Mouse (Mus musculus) kidney, adult 18-20 months (tissue): ENCODE data around the gene Dlgap1.

Experiments used
- DNase-seq: peaks from one replicate; pipeline ENCODE4 v3.0.0; 2021

Dlgap1 gene

DNA sequence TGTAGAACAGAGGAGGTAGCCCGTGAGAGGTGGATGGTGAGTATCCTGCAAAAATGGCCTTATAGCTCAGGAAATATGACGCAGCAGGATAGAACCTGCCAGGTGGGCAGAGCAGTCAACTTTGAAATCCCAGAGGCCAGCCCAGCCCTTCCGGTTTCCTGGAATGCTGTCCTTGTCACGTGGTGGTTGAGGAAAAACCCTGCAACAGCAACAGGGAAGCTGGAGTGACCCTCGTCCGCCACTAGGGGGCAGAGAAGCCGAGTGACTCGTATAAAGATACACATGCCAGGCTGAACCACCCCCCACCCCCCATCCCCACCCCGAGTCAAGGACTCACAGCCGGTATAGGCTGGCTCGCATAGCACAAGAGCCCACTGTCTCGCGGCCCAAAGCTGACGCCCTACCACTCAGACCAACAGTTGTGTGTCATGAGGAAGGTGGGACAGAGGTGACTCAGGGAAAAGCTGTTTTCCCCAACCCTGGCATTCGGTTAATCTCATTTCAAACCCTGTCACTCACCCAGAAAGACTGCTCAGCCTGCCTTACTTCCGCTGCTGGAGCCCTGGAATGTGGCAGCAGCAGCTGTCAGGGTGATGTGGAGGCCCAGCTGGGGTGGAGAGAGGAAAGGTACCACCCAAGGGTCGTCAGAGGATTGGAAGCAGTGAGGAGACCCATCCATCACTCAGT, 769.4 kb downstream of the Dlgap1 start:
- DNase-seq = peak; percentile 85

DNA sequence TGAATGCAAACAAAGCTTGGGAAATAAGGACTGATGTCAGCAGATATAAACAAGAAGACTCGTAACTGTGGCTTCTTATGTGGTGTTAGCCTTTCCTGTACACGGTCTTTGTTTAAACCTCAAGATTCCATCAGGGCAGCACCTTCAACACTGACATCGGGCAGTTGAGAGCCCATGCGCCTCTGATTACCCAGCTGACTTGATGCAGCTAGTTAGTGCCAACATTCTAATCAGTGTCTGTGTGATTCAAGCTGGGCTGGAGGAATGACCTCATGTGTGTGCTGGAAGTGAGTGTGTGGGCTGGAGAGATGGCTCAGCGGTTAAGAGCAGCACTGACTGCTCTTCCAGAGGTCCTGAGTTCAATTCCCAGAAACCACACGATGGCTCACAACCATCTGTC, 770.5 kb downstream of the Dlgap1 start:
- DNase-seq = no peak

DNA sequence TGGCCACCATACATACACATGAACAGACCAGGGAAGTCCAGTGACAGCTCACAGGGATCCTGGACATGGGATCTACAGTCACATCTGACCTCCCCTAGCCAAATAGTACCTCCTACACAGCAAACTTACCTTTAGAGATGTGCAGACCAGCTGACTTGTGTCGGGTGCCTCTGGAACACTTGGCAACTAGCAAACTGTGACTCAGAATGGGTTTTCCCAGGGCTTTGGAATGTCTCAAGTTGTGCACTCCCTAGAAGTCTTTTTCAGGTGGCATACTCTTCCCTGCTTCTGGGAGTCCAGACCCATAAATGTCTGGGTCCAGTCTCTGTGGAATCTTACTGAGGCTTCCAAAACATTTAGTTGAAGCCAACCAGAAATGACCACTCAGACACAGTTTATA, 772.8 kb downstream of the Dlgap1 start:
- no peak for DNase-seq

DNA sequence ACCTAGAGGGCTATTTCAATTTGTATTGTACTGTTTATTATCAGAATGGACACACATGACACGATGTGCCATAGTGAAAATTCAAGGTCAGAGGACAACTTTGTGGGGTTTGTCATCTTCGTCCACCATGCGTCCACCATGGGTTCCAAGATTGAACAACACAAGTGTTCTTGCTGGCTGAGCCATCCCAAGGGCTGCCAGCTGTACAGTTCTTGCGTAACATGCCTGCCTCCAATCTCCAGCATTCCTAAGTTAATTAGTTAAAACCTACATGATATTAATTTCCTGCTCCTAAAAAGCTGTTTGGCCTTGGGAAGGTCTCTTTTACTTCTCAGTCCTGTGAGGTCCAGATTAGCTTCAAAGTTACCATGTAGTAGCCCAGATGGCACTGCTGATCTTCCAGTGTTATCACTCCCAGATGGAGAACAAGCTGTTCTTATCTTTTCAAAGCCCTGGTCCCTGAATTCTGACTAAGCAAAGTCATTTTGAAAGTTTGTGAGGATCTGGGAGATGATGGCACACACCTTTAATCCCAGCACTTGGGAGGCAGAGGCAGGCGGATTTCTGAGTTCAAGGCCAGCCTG, 775.8 kb downstream of the Dlgap1 start:
- no peak for DNase-seq

DNA sequence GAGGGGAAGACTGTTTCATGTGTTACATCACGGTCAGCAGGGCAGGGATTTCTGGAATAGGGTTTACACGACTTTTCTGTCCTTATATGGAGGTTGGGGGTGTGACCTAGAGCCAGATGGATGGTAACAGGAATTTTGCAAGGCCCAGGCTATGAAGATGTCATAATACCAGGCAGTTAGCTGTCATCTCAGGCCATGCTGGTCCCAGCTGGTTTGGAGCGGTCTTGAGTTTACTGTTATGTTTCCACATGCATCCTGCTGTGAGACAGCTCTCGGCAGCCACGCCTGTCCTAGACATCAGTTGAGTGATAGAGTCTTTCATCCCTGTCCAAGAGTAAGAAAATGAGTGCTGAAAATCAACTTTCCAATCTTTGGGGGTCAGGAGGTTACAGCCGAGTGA, 776.5 kb downstream of the Dlgap1 start:
- no peak for DNase-seq

DNA sequence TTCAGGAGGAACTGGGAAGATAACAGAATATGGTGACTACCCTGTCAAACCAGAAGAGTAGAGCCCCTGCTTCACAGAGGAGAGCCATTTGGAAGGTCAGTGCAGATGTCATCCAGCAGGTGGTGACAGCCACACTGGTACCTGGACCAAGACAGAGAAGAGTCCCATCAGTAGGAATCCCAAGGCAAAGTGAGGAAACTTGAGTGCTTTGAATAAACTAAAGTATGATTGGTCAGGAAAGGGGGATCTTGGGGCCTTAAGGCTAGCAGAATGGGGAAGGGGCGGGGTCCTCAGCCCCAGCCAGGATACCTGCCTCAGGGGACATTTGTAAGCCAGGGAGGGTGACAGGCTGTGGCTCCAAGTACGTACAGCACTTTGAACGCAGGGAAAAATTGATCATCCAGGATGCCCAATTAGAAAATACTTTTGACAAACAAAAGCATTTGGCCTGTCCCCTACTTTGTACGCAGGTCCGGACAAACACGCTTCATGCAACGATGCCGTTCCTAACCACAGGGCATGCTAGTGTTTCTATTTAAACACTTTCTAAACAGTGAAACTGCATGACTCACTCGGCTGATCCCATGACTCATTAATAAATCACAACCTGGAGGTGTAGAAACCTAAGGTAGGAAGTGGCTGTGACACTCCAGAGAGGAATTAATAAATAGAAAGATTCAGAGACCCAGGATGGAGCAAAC, 777.7 kb downstream of the Dlgap1 start:
- DNase-seq = peak; percentile 42

DNA sequence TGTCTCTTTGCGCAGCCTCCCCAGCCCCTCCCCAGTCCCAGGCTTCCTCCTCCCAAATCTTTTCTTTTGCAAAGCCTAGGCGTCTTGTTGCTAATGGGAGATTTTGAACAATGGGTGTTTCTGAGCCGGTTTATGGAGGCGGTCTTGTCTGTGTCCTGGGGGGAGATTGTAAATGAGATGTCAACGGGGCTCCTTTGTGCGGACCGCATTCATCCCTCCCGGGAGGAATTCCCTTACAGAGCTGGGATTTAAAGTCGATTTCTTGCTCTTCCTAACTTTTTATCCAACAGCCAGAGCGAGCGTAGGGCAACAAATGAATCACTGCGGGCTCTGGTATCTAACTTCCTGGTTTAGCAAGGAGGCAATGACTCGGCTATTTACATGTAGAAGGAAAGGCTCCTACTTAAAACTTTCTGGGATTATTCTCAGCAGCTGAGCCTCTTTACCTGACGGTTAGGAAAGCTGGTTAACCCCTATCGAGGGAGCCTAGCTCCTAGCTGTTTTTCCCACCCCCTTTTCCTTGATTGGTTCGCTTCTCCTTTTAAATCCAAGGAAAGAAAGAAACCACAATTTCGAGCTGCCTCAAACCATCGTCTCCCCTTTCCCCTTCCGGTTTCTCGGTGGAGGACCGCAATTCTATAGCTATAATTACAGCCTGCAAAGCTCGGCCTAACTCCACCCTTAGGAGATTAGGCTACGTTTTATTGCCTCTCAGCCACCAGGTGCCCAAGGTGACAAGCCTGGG, 779.0 kb downstream of the Dlgap1 start:
- DNase-seq = peak; percentile 40

DNA sequence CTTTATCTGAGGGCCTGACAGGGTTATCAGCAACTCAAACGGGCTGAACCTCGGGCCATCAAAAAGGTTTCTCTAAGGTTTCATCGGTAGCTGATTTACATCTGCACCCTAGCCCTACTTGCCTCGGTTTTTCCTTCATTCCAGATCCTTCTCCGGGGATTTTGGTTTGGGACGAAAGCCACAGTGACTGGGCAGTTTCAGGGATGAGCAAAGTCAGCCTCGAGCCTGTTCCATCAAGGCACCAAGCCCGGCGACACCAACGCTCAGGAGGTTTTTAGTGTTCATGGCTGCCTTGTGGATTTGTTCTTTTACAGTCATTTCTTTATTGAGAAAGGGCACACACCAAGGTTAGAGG, 779.6 kb downstream of the Dlgap1 start:
- no peak for DNase-seq

DNA sequence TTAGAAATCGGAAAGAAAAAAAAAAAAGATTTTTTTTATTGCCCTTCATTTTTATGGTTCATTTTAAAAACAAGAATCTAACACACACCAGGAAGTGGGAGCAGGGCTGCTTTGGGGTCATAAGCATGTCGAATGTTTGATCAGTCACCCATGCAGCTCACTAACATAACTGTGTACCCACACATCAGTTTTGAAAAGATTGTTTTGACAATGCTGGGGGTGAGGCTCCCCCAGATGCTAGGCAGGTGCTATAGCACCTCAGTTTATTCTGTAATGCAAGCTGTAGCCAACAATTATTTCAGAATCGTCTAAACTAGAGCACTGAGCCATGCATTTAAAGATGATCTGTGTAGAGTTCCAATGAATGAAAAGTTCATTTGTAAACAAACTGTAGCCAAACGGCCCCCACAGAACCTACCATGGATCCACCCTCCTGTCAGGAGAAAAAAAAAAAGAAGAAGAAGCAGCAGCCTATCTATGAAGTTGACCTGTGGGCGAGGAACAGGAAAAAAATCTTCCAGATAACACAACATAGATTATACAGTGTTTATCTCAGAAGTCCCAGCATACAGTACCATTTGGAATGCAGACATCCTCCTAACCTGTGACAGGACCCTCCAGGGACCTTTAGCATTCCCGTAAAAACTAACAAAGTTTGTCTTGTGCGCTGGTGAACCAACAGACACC, 780.2 kb downstream of the Dlgap1 start:
- no peak for DNase-seq

DNA sequence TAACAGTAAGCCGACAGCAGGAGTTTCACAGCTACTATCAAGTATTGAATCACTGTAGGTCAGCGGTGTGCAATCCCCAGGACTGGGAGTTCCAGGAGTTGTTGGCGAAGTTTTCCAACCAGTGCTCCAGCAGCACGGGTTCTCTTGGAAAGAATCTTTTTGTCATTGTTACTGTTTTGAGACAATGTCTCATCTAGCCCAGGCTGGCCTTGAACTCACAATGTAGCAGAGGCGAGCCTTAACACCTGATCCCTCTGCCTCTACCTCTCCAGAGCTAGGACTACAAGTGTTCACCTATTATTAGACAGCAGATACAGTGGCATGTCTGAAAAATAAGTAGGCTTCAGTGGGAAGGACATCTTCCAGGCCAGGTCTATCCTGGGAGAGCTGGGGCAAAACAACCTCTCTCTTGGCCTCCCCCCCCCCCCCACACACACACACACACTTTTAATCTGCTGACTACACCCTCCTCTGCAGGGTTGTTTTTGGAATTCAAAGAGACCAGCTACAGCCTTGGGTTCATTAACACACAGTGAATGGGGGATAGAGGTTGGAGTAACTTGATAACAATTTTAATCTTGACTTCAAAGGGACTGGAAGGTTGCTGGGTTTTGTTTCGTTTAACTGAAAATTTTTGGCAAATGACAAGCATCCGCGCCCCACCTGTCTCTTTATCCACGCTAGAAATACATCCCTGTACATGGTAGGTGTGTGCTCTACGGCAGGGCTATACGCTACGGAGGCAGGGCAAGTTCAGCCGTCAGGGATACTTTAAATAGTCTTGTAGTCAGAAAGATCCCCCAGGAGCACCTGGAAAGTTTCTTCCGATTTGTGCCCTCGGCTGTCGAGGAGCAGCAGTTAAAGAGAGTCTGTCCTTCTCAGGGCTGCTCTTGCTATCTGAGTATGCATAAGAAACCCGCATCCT, 781.6 kb downstream of the Dlgap1 start:
- no peak for DNase-seq

DNA sequence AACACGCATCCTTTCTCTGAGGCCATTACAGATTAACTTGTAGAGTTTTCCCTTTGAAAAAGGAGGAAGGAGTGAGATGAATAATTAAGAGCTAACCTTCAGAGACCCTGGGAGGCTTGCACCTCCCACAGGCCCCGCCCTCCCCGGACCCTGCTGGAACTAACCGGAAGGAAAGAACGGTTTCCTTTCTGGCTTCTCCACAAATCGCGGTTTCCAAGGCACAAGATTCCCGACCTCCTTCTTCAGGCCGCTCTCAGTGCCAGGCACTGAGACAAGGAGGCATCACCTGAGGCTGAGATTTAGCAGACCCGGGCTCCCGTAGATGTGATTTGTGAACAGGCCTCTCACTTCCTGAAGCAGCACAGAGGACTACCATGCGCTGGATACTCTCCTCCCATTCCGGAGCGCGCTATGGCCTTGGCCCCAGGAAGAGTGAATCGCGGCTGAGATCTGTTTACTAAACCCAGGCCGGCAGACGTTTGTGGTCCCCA, 782.3 kb downstream of the Dlgap1 start:
- peak; percentile 78 for DNase-seq

DNA sequence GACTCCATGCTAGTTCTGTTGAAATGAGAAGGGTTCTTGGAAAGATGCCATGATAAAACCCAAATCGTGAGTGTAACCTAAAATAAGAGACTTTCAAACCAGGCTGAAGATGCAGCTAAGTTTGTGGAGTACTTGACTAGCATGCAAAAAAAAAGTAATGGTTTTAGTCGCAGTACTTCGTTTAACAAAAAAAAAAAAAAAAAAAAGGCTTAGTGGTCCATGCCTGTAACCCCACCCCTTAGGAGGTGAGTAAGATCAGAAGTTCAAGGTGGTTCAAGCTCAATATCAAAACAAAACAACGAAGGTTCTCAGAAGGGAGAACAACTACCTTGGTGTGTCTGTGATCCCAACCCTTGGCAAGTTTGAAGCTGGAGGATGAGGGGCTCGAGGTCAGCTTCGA, 782.8 kb downstream of the Dlgap1 start:
- no peak for DNase-seq

DNA sequence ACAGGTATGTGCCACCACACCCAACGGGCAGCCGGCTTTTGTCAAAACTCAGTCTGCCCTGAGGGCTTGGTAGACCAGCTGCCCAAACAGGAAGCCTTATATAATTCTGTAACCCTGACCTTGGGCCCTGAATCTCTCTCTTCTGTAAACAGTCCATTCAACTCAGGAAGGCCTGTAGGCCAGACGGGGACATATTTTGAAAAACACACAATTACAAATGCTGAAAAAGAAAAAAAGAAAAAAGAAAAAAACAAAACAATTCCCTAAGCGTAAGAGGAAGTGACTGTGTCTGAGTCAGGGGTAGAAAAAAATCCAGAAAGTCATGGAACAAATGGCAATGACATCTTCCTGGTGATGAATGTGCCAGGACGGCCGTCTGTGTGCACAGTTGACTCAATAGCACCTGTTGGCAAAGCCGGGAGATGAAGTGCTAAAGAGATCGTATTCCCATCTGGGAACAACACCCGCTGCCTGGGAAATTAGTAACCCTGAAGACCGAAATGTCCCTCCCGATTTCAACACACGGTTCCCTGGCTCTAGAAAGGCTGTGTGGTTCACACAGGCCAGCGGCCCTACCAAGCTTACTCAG, 784.7 kb downstream of the Dlgap1 start:
- DNase-seq = no peak

DNA sequence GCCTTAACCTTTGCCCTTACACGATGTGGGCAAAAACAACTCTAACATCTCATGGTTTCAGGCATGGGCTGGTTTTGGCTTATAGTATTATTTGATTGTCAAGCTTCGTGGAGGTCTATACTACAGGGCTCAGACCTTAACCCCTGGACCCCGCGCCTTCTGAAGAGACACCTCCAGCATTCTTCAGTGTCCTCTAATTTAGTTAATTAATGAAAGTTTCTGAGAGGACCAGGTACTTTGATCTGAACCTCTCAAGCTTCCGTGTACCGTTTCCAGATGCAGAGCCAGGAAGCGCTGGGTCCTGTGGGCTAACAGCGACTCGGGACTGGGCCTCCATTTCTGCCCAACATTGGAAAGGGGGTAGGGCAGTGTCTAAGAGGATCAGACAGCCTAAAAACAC, 785.2 kb downstream of the Dlgap1 start:
- peak; percentile 23 for DNase-seq

DNA sequence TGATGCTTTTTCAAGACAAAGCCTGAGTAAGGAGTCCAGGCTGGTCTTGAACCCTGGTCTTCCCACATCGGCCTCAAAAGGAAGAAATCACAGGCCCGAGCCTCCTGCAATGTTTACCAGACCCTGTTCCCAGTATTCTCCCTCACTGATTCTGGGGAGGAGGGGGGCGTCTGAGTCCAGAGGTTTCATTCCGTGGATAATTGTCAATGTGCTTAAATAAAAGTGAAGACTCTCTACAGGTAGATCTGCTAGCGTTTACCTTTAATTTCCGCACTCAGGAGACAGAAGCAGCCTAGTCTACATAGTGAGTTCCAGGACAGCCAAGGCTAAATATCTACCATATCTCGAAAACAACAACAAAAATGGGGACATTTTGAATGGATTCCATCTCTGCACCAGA, 785.8 kb downstream of the Dlgap1 start:
- DNase-seq = no peak

DNA sequence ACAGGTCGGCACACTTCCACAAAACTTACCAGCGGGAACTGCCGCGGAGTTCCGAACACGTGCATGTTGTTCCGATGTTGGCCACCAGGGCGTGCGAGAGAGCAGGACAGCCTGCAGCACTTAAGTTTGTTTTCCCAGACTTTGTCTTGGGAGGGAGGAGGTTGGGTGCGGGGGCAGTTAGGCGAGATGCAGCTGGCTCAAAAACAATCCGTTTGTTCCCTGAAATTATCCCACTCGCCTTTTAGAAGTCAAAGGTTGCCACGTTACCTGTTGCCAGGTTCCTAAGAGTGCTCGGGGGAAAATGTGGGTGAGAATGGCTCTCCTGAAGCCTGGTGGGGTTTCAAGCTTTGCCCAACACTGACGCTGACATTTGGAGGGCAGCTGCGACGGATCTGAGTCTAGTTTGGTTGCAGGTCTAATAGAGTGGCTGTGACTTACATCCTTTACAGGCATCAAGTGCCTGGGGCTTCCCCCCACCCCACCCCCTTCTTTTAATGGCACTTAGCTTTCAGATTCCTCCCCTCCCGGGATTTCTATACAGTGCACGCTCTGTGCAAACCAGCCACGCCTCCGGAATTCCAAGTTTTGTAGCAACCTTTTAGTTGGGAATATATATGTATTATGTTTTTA, 786.3 kb downstream of the Dlgap1 start:
- peak; percentile 93 for DNase-seq

DNA sequence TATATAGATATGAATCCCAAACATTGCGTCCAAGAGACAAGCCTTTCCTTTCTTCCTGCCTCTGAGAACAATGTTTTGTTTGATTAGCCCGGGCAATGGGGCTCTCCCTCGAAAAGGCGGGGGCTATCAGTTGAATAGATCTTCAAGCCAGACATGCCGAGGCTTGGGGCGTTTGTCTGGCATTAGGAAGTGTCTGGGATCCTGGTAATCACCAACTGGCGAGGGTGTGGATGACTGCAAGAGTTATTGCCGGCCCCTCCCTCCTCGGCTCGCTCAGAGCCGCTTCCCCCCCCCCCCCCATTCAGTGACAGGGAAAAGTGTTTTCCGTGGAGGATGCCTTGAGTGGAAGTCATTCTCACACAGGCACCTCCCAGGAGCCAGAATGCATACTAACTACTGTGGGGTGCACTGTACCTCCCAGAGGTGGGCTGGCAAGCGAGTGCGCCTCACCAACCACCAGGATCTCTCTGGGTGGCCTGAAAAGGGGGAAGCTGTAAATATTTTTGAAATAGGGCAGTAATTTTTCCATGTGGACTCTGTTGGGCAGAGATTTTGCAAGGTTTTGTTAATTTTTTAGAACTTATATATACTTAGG, 786.9 kb downstream of the Dlgap1 start:
- DNase-seq = peak; percentile 27

DNA sequence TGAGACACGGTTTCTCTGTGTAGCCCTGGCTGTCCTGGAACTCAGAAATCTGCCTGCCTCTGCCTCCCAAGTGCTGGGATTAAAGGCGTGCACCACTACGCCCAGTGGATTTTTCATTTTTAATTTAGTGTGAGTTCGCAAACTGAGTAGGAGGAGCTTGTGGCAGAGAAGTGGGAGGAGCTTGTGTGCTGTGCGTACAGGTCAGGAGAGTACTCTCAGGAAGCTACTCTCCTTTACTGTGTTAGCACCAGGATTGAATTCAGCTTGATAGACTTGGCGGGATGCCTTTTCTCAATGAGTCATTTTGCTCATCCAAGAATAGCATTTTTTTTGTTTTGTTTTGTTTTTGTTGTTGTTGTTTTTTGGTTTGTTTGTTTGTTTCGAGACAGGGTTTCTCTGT, 793.1 kb downstream of the Dlgap1 start:
- DNase-seq = no peak

DNA sequence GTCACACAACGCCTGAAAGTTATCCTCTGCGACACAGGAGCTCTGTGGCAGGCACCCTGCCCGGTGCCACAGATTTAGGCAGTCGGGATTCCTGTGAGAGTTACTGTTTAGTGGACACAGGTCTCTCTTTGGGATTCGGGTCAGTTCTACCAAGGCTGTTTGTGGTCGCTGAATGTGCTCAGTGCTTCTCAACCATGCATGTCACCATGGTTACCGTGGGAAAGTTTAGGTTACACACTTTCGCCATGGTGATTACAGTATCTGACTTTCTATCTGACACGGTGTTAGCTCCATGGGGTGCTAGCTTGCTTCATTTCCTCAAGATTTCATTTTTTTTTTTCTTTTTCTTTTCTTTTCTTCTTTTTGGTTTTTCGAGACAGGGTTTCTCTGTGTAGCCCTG, 793.8 kb downstream of the Dlgap1 start:
- no peak for DNase-seq

DNA sequence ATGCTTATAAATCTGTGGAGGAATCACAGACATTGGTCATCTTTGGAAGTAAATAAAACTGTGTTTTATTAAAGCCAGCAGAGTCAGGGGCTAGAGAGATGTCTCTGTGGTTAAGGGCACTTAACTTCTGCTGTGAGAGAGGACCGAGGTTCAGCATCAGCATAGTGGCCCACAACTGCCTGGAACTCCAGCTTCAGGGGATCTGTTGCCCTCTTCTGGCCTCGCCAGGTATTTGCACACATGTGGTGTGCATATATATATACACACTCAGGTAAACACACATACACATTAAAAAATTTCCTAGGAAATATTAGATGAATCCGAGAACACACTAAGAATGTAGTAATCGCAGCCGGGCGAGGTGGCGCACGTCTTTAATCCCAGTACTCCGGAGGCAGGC, 796.5 kb downstream of the Dlgap1 start:
- DNase-seq = no peak

DNA sequence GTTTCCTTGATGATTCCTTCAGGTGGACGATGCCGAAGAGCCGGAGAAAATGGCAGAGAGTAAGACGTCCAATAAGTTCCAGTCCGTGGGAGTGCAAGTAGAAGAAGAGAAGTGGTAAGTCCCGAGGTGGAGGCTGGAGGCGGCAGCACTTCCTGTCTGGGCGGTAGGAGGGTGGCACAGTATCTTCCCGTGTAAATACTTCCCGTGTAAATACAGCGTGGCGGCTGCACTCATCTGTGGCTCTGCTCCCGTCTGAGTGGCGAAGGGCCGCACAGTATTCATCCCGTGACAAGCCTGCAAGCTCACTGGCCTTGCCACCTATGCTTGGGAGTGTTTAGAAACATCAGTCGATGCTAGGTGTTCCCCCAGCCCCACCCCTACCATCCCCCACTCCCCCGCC, 797.1 kb downstream of the Dlgap1 start:
- no peak for DNase-seq
